Mouse (Mus musculus): ENCODE data around the gene Ap5b1. TPM values are rescaled to one million over a fixed set of nuclear protein-coding genes. Genes with fewer than 3 reads are reported as not detected.

The Ap5b1 gene
- 4.8 and 7.1 TPM in 2 replicates for polyA plus RNA-seq (2012; rRNA removed)

DNA sequence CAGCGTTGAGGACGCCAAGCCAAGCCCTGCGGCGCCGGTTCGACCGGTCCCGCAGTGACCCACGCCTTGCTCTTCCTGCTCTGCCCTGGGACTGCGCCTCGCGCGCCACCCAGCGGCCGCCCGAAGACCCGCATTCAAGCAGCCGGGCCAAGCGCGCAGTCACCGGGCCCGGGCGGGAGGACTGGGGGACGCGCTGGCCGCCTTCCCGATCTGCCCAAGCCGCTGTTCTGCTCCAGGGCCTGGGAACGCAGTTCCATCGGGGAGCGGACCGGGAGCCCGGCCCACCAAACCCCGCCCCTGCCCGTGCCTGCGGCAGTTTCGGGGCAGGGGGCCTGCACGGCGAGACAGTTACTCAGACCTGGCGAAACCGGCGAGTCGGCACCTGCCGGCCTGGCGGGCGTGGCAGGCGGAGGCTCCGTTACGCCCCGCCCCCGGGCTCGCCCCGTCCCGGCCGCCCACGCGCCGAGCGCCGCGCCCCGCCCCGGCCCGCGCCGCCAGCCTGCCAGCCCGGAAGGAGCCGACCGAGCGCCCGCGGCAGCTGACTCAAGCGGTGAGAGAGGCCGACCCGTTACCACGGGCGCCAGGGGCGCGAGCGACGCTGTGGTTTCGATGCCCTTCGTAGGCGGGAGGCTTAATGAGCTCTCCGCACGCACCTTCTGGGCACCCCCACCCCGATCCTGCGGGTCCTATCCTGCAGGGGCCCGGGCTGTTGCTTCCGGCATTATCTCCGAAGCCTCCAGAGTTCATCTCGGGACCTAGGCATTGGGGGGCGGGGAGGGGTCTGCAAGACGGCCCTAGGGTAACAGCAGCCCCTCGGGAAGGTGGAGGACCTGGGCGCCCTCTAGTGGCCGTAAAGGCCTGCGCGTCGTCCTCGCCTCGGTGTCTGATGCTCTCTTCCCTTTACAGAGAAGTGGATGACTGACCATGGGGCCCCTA lies at the start of gene Ap5b1:
Gene Ap5b1 (plus strand): TSS at position 492 of the 936 bp plus-strand sequence.
- DNase-seq (ENCODE audit: low spot score) = peak; percentile 96

DNA sequence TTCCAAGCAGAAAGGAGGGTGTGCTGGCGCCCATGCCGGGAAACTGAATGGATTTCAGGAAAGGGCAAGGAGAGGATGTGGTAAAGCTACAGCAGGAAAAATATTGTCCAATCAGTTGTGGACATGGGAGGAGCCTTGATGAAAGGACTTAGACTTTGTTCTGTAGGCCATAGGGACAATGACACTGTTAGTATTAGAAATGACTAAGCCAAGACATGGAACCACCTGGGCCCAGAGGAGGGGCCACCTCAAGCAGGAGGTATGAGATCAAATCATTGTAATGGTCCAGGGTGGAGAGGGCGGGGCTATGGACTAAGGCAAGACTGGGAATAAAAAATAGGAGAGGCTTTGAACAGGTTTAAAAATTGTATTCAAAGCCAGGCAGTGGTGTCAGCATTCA lies 49.1 kb upstream of the Ap5b1 start:
- DNase-seq (ENCODE audit: low spot score) = no peak

DNA sequence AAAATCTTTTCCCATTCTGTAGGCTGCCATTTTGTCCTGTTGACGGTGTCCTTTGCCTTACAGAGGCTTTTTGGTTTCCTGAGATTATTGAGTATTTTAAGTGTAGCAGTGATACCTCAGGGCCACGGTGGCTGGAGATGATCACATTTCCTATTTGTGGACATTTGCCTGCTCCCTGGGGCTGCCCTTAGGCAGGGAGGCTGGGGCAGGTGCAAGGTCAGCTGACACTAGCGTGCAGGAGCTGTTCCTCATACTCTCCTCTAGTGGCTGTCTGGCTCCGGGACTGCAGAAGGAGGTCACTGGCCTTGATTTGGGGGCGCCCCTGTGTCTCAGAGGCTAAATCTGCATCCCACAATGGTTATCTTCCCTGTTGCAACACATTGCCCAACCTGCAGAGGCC lies 42.6 kb upstream of the Ap5b1 start:
- no peak for DNase-seq (ENCODE audit: low spot score)

DNA sequence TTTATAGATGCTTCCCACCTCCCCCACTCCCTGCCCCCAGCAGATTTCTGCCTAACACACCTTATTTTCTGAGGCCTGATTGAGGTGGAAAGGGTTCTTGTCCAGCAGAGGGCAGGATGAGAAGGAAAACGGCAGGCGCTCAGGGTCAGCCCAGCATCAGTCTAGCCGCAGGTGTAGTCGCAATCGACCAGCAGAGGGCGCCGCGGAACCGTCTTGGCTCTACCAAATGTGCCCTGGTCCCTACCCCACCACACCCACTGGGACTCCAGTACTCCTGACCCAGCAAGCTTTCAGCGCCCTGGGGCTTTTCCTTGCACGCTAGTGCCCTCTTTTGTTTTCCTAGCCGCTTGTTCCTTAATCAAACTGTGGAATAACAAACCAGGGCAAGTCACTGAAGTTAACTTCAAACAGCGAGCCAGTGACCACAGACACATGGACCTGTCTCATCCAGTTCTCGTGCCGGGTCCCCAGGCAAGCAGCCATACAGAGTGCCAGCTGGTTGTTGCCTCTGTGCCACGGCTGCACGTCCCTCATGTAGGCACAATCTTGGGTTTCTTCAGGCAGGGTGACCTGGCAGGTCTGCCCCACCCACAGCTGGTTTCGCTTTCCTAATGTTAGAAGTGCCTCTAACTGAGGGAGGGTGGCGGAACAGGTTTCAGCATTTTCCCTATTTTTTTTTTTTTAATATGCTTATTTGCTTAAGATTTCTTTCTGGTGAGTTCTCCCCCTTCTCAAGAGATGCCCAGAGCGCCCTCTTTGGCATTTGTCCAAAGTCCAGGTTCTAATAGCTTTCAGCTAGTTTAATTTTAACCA lies 38.3 kb upstream of the Ap5b1 start:
- DNase-seq (ENCODE audit: low spot score) = peak; percentile 98

DNA sequence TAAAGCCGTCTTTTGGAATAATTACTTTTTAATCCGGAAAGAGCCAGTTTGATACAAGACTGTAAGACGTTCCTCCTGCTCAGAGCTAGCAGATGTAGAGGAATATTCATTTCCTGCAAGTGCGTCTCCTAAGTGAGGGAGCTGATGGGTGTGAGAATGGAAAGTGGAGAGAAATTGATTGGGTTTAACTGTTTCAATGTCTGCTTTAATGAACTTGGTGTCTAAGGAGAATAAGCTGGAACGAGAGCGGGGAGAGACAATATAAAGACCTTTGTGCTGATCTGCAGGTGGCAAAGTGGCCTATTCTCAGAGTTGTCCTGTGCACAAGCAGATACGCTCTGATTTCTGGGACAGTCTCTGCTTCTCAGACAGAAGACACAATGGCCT lies 37.7 kb upstream of the Ap5b1 start:
- DNase-seq (ENCODE audit: low spot score) = no peak

DNA sequence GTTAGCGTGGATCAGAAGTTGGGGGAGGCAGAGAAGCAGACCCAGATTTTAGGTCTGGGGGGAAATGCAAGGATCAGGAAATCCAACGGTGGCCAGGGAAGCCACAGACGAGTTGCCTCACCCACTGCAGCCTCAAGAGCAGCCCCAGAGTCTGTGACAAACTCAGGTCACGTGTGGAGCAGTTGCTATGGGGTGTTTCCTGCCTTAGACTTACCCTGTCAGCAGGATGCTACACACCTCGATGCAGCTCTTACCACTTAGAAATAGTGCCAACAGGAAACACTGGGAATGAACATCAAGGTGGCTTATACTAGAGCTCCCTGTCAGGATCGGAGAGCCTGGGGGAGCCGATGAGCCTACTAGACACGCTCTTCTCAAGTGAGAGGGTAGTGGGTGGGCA lies 35.3 kb upstream of the Ap5b1 start:
- no peak for DNase-seq (ENCODE audit: low spot score)

DNA sequence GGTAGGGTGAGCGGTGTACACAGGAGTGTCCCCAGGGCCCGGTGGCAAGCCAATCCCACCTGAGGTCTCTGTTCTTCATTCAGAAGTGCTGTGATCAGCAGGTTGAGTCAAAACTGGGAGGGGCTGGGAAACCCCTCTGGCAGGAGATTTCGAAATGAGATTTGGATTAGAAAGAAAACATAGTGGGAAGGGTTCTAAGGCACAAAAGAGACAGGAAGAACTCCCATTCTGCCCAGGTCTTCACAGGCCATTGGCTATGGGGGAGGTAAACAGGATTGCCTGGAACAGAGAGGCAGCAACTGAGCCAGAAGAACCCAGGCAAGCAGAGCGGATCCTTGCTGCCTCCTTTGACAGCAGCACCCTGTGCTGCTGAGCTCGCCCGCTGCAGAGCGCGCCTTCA lies 29.0 kb upstream of the Ap5b1 start:
- DNase-seq (ENCODE audit: low spot score) = no peak

DNA sequence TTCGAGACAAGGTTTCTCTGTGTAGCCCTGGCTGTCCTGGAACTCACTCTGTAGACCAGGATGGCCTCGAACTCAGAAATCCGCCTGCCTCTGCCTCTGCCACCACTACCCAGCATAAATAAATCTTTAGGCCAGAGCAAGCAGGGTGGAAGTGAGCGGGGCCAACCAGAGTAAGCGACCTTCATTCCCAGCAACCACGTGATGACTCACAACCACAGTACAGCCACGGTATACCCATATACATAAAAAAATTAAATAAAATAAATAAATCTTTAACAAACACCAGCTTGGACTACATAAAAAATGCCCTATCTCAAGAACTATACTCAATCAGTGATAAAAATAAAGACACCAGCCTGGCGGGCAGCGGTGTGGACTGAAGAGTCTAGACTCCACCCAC lies 24.5 kb upstream of the Ap5b1 start:
- no peak for DNase-seq (ENCODE audit: low spot score)

DNA sequence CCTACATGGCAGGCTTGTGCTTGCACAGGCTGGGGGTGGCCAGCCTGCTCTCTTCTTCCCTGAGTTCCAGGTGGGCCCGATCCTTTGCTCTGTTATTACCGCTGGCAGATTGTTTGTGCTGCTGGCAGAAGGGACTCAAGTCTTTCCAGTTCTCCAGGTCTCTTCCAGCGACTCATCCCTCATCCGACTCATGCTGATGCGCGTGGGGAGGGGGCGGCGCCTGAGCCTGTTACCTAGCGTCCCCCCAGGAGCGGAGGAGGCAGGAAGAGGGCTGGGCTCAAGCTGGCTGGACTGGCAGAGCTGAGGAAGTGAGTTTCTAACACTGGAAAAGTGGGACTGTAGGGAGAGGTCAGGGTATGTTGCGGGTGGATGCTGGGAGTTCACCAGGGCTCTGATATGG lies 23.8 kb upstream of the Ap5b1 start:
- no peak for DNase-seq (ENCODE audit: low spot score)

DNA sequence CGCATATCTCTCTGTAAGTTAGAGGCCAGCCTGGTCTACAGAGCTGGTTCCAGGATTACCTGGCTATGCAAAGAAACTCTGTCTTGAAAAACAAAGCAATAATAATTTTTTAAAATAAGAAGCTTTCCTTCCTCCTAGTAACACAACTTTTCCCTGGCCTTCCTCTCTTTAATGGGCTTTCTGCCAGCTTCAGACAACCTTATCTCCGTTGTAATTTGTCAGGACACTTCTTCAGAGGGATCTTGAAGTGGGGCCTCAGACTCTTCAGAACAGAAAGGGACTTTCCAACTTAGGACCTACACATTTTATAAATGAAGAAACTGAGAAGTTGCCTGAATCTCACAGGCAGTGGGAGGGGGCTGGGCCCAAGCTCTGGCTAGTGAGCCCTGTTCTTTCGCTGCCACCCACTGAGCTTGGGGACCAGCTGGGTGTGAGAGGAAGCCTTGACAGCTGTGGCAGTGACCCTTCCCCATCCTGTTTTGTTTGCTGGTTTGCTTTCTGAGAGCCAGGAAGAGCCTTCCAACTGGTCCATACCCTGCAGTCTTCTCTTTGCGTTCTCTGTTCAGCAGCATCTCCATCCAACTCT lies 20.3 kb upstream of the Ap5b1 start:
- no peak for DNase-seq (ENCODE audit: low spot score)

DNA sequence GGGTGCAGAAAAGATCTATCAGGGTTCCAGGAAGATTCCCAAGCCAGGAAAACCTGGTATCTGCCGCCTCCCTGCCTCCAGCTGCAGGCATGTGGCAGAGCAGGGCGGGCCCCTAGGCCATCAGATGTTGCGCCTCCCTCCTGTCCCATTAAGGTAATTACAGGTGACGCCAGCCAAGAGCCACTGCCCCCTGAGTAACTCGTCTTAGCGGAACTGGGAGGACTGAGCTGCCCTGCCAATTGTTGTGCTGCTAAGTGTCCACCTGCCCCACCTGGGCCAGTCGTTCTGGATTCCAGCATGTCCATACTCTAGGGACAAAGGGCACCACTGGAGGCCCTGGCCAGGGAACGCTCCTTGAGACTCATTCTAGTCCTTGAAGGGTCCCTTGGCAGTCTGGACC lies 14.0 kb upstream of the Ap5b1 start:
- no peak for DNase-seq (ENCODE audit: low spot score)

DNA sequence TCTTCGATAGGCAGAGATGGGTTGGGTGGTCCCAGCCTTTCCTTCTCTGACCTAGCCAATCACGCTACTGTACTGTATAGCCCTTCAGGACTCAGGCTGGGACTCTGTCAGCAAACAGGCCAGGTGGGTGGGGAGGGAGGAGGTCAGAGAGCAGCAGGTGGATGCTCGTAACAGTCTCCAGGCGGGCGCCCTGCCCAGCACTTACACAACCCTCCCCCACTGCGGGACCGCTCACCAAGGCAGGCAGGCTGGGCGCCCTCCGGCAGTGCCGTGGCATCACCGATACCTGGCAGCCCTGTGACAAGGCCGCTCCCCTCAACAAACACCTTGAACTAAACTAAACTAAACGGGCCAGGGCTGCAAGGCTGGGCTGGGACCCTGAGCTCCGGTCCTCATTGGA lies 13.6 kb upstream of the Ap5b1 start:
- no peak for DNase-seq (ENCODE audit: low spot score)

DNA sequence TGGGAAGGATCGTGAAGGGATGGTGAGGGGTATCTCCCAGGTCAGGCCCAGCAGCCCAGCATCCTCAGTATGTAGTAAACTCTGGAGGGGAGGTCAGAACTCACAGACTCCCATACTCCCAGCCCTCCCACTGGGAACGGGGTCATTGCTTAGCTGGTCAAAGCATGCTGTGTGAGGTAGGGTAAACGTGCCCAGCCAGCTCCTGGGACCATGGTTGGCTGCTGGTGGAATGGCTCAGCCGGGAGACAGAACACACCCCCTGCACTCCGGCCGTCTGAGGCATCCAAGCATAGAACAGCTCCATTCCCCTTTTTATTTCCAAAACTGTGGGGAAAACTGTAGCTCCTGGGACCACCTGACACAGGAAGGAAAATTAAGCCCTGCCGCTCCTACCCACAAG lies 9.7 kb upstream of the Ap5b1 start:
- DNase-seq (ENCODE audit: low spot score) = no peak

DNA sequence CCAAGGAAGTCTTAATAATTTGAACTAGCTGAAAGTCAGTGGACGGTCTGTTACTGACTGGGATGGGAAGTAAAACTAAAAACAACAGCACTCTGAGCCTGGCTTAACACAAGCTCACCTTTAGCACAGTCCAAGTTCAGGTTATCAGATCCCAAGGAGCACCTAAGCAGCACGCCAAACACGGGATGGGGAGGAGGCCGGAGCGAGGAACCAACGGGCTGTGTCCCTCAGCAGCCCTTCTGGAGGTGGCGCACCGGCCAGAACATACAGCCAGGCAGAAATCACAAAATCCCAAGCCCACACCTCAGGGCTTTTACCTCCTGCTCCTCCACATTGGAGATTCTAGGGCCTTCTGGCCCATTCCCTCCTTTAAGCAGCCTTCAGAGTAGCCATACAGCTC lies 9.1 kb upstream of the Ap5b1 start:
- DNase-seq (ENCODE audit: low spot score) = no peak

DNA sequence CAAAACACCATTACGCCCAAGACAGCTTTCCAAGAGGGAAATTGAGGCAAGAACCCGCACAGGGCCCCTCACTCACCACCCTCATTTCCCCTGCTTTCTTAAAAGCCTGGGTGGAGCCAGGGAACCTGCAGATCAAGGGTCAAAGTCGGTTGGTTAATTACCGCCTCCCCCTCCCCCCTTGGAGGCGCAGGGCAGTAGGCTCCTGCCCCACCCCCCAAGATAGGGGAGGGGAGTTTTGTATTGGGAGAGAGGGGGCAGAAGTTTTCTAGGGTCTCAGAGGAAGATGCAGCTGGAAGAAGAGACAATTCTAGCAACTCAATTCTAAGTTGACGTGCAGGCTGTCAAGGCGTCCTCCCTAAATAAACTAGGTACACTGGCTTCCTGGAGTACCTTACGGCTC lies 8.6 kb upstream of the Ap5b1 start:
- DNase-seq (ENCODE audit: low spot score) = no peak

DNA sequence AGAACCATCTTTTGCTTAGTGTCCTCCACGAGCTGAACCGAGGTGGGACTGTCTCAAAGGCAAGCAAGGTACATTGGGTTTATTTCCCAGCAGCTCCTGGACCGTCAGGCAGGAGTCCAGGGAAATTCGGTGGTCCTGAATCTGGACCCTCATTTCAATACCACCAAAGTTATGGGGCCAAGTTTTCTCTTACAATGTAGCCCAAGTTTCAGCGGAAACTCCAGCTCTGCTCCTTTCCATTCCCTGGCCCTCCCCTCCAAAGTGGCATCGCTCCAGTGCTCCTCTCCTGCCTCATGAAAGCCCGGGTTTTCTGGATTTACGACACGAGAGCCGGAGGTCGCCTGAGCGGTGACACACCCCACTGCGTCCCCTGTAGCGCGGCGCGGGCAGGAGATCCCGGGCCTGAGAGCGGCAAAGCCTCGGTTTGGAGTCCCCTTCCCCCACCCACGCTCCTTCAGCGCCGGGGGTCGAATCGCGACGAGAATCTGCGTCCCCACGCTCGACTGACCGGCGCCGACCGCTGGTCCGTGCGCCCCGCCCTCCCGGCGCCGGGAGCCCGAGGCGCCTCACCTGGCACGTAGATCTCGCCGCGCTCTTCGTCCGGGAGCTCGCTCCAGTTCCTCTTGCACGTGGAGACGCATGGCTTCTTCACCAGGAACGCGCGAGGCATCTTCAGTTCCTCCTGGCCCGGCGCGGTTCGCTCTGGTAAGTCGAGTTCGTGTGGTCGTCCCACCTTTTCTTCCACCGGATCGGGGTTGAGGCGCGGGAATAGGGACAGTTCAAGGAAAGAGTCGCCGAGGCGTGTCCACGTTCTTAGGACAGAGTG lies 8.0 kb upstream of the Ap5b1 start:
- DNase-seq (ENCODE audit: low spot score) = no peak

DNA sequence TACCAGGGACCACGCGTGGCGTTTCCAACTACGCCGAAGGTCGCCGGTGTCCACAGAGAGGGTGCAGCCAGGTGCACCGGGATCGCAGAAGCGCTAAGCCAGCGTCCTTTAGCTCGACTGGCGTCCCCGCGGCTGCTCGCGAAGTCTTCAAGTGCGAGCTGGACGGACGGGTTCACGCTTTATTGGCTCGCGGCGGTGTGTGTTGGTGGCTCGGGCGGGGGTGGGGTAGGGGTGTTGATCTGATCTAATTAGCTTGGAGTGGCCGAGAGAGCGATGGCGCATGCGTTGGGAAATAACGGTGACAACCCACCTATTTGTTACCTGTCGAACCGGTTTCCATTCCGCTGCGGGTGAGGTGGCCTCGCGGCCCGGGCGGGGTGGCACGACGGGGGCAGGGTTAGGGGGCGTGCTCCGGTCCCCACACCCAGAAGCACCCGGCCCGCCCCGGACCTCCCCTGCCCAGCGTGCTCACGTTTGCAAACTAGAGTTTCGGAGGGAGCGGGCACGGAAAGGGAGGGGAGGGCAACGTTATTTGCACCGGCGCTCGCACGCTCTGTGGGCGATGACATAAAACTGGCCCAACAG lies 7.3 kb upstream of the Ap5b1 start, which contains the start of gene Ovol1:
Gene Ovol1 (minus strand): TSS at position 190 of the 585 bp plus-strand sequence.
- DNase-seq (ENCODE audit: low spot score) = peak; percentile 75

DNA sequence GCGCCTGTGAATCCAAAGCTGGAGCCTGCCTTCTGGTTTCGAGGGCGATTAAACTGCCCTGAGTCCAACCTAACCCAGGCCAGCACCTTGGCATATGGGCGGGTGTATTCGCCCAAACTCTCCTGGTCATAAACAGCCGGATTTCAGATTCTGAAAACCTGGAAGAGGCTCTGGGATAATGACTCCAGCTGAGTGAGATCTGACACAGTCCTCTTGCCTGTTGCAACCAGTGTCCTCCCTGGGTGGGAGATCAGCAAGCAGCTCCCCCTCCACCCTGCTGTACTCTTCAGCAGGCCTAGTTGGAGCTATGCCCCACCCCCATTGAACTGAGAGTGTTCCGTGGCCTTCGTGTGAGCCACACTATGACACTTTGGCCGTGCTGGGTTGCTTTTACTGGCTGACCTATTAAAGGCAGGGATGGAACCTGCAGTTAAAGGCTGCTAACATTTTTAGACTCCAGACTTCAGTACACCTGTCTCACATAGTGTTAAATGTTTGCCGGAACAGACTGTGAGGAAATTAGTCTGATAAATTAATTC lies 6.5 kb upstream of the Ap5b1 start:
- DNase-seq (ENCODE audit: low spot score) = no peak

DNA sequence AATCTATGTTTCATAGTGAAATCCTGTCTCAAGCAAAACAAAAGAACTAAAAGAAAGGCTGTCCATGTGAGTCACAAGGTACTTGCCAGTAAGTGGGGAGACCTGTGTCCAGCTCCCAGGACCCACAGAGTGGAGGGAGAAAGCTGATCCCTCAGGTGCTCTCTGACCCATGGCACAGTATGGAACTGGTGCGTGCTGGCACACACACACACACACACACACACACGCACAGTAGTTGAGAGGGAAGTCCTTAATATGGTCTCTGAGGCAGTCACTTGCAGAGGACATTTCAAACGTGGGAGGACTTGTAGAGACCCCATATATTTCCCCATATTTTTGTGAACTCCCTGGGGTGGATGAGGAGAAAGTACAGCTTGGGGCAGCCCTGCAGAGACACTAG lies 5.9 kb upstream of the Ap5b1 start:
- no peak for DNase-seq (ENCODE audit: low spot score)

DNA sequence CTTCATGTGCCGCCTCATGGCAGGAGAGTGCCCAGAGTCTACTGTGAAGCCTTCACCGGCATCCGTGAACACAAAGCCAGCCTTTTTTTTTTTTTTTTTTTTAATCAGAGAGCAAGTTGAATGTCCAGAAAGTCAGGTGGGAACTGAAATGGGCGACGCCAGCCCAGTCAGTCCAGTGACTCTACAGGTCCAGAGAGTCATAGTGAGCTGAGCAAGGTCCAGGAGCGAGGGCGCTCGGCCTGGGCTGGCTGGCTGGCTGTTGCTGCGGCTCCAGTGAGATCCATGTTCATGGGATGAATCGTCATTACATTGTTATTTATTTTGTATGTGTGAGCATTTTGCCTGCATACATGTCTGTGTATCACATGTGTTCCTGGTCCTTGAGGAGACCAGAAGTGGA lies 5.0 kb upstream of the Ap5b1 start:
- no peak for DNase-seq (ENCODE audit: low spot score)

DNA sequence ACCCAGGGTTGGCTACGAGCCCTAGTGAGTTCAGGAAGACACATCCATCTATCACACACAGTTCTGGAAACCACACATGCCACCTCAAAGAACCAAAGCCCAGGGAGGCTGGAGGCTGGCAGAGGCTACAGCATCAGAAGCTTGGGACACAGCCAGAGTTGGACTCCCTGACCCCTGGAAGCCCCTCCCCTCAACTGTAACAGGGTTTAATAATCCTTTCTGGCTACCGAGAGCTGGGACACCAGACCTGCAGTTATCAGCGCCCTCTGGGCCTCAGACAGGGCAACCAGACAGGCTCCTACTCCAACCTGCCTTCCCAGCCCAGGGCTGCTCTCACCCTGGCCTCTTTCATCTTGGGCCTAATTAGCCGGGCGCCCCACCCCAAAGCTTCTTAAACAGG lies 1.5 kb upstream of the Ap5b1 start:
- DNase-seq (ENCODE audit: low spot score) = no peak

All from urinary bladder, adult 2 months (tissue).